In genomic region chr5:74530785-74531184, GRCm38 (mm10) we compare ENCODE assay signal across 8 mouse cellular contexts. TPM values are rescaled to one million over a fixed set of nuclear protein-coding genes. Genes with fewer than 3 reads are reported as not detected.
DNase-seq lines count a peak whose midpoint lies in the region; ATAC-seq and TF ChIP-seq lines count a peak whose summit lies in the region.

No protein-coding gene starts in this region.

- no peaks in the 10 kb centered on the region for H3K27me3 ChIP-seq in embryonic facial prominence, embryonic 10.5 days (replicated peaks; ENCODE audit: low read depth, poor library complexity, severe bottlenecking)
- H3K27me3 ChIP-seq in hindbrain, postnatal 0 days (ENCODE audit: insufficient read depth, low read length) = no peaks in the 10 kb centered on the region
- no peaks in the 10 kb centered on the region for H3K27me3 ChIP-seq in myocyte (ENCODE audit: control insufficient read depth, insufficient read depth, insufficient read length)

- no peak for TF ChIP-seq CTCF in layer of hippocampus, adult 2 months (conservative IDR thresholded peaks at IDR 0.05)
- no peak for TF ChIP-seq CTCF in hindbrain, postnatal 0 days (IDR thresholded peaks at IDR 0.05; ENCODE audit: low read depth)

- ATAC-seq in hindbrain, postnatal 0 days = no peak

- H3K4me1 ChIP-seq in embryonic facial prominence, embryonic 10.5 days = peaks cover 27% of the 10 kb centered on the region
- peaks cover 11% of the 10 kb centered on the region for H3K4me1 ChIP-seq in hindbrain, postnatal 0 days (ENCODE audit: insufficient read depth, low read length)

- peak overlapping the region; percentile 61 for H3K9ac ChIP-seq in hindbrain, postnatal 0 days (replicated peaks; ENCODE audit: low read length)

- H3K36me3 ChIP-seq in embryonic facial prominence, embryonic 10.5 days (replicated peaks) = no peaks in the 10 kb centered on the region
- no peaks in the 10 kb centered on the region for H3K36me3 ChIP-seq in hindbrain, postnatal 0 days (ENCODE audit: insufficient read depth, low read length)
- H3K36me3 ChIP-seq in myocyte (ENCODE audit: control insufficient read depth, insufficient read depth) = no peaks in the 10 kb centered on the region

- DNase-seq in layer of hippocampus, adult 2 months (ENCODE audit: low spot score in 2 of 2) = no peak
- no peak for DNase-seq in layer of hippocampus, adult 9-11 months
- no peak for DNase-seq in embryonic facial prominence, embryonic 10.5 days (ENCODE audit: low spot score)
- no peak for DNase-seq in hindbrain, postnatal 0 days (ENCODE audit: low spot score)
- no peak for DNase-seq in T-cell, adult 2 months (ENCODE audit: low spot score)
- DNase-seq in thymus, adult 18-20 months = no peak
- DNase-seq in retina, postnatal 1 day = no peak

- no peak for TF ChIP-seq POLR2A in myocyte (IDR thresholded peaks at IDR 0.05; ENCODE audit: insufficient read length, low read depth)

- H3K4me2 ChIP-seq in hindbrain, postnatal 0 days (ENCODE audit: low read depth, low read length) = peak overlapping the region; percentile 100
- peak overlapping the region; percentile 79 for H3K4me2 ChIP-seq in myocyte (ENCODE audit: low read depth)

- WGBS in embryonic facial prominence, embryonic 10.5 days = 23% methylated on average over 16 of the region's 16 CpGs
- 23% methylated on average over 16 of the region's 16 CpGs for WGBS in hindbrain, postnatal 0 days

- H3K9me3 ChIP-seq in embryonic facial prominence, embryonic 10.5 days = no peaks in the 10 kb centered on the region
- no peaks in the 10 kb centered on the region for H3K9me3 ChIP-seq in hindbrain, postnatal 0 days (ENCODE audit: low read length)

- peak overlapping the region; percentile 16 for H3ac ChIP-seq in myocyte (ENCODE audit: control insufficient read depth, insufficient read length)

- no peak overlapping the region for H3K27ac ChIP-seq in layer of hippocampus, adult 2 months
- peak overlapping the region; percentile 79; the same call in 1 of the 2 replicates for H3K27ac ChIP-seq in embryonic facial prominence, embryonic 10.5 days (replicated peaks)
- no peak overlapping the region for H3K27ac ChIP-seq in hindbrain, postnatal 0 days

- H3K4me3 ChIP-seq in layer of hippocampus, adult 2 months = peak overlapping the region; percentile 82
- peak overlapping the region; percentile 92 for H3K4me3 ChIP-seq in embryonic facial prominence, embryonic 10.5 days
- peak overlapping the region; percentile 98 for H3K4me3 ChIP-seq in hindbrain, postnatal 0 days (ENCODE audit: low read length)
- H3K4me3 ChIP-seq in myocyte = peak overlapping the region; percentile 72

- H3K79me2 ChIP-seq in myocyte (ENCODE audit: control insufficient read depth, insufficient read depth) = peaks cover 1% of the 10 kb centered on the region

TF ChIP-seq in myocyte, 11 proteins besides CTCF, POLR2A, EP300 and RAD21:
- TF ChIP-seq CEBPB (IDR thresholded peaks at IDR 0.05; ENCODE audit: insufficient read depth, poor library complexity, severe bottlenecking) (no peak), MYOD1 (IDR thresholded peaks at IDR 0.05; ENCODE audit: control insufficient read depth in 1 of 3, insufficient read length in 2 of 3, low read depth in 2 of 3) (no peak), REST (IDR thresholded peaks at IDR 0.05; ENCODE audit: insufficient read depth, insufficient read length) (no peak), TCF12 (IDR thresholded peaks at IDR 0.05; ENCODE audit: insufficient read depth, poor library complexity, severe bottlenecking) (no peak), SRF (IDR thresholded peaks at IDR 0.05; ENCODE audit: control insufficient read depth, insufficient read length, low read depth) (no peak), MYOG (IDR thresholded peaks at IDR 0.05; ENCODE audit: control insufficient read depth in 1 of 3, insufficient read depth in 1 of 3, insufficient read length in 2 of 3, low read depth in 2 of 3) (no peak), USF1 (IDR thresholded peaks at IDR 0.05; ENCODE audit: low read depth) (no peak), E2F4 (IDR thresholded peaks at IDR 0.05; ENCODE audit: insufficient read depth) (no peak), POLR2AphosphoS2 (IDR thresholded peaks at IDR 0.05; ENCODE audit: insufficient read length, low read depth) (no peak), TCF3 (IDR thresholded peaks at IDR 0.05; ENCODE audit: insufficient read length, low read depth) (no peak), MAX (IDR thresholded peaks at IDR 0.05; ENCODE audit: low read depth) (no peak)

RNA-seq across cellular contexts. Expression of gene Scfd2, which starts 0.8 kb away (rescaled TPM):
- total RNA-seq in layer of hippocampus, adult 2 months (2021) = 10 to 100 TPM; 23.6 to 27.6 TPM
- 14.9 and 17.2 TPM in 2 replicates for polyA plus RNA-seq in embryonic facial prominence, embryonic 10.5 days (2016; fragmentation: Nextera tagmentation; extraction: Ambion mirVana)
- 29.7 and 35.1 TPM in 2 replicates for total RNA-seq in hindbrain, postnatal 0 days (2014; rRNA removed)
- 17.3 and 18.9 TPM in 2 replicates for polyA plus RNA-seq in hindbrain, postnatal 0 days (2015; fragmentation: Nextera tagmentation; extraction: Ambion mirVana)
- polyA plus RNA-seq in myocyte (2012; fragmentation: generic; extraction: Trizol) = 7.8 TPM

RNA-seq across cellular contexts. Expression of gene Fip1l1, which starts 4.5 kb away (rescaled TPM):
- total RNA-seq in layer of hippocampus, adult 2 months (2021) = 10 to 100 TPM; 64.7 to 66.9 TPM
- polyA plus RNA-seq in embryonic facial prominence, embryonic 10.5 days (2016; fragmentation: Nextera tagmentation; extraction: Ambion mirVana) = 112 and 119 TPM in 2 replicates
- 34.8 and 47.4 TPM in 2 replicates for total RNA-seq in hindbrain, postnatal 0 days (2014; rRNA removed)
- 66.2 and 67.7 TPM in 2 replicates for polyA plus RNA-seq in hindbrain, postnatal 0 days (2015; fragmentation: Nextera tagmentation; extraction: Ambion mirVana)
- 35.9 TPM for polyA plus RNA-seq in myocyte (2012; fragmentation: generic; extraction: Trizol)
